Mouse (Mus musculus): ENCODE measurements around the gene Gak. TPM values are rescaled to one million over a fixed set of nuclear protein-coding genes. Genes with fewer than 3 reads are reported as not detected.
A peak's percentile ranks its signal among the peaks of the same experiment; 100 is the strongest.

Gak gene
- total RNA-seq, 2 experiments from 2014 or later: 14.2 to 14.3 TPM

GRCm38 (mm10) chr5:108633676-108634075, 4.1 kb upstream of the Gak start:
- no peak for TF ChIP-seq CTCF (IDR thresholded peaks at IDR 0.05)
- DNase-seq: no peak
- intact Hi-C loops (cut with DNase I): loop anchor here (5.0 kb wide), 1 partner anchor 206 kb away; no protein-coding TSS in a partner anchor
- H3K4me3 ChIP-seq: no peak overlapping the region
- H3K27ac ChIP-seq: no peak overlapping the region

- TF ChIP-seq CTCF (IDR thresholded peaks at IDR 0.05): no peak
- intact Hi-C loops (cut with DNase I): loop anchor here (2.0 kb wide), 1 partner anchor 66 kb away; no protein-coding TSS in a partner anchor
- Histone ChIP-seq H3K27ac (peak overlapping the region; percentile 92), H3K4me3 (peak overlapping the region; percentile 77)
- DNase-seq: no peak
Observed at GRCm38 (mm10) chr5:108628891-108629633, 493 bp downstream of the Gak start.

- TF ChIP-seq CTCF (IDR thresholded peaks at IDR 0.05): no peak
- intact Hi-C loops (cut with DNase I): no loop called here
- DNase-seq: no peak
Observed at GRCm38 (mm10) chr5:108626050-108626660, 3.4 kb downstream of the Gak start.

GRCm38 (mm10) chr5:108621870-108622269, 7.7 kb downstream of the Gak start:
- H3K4me3 ChIP-seq: no peak overlapping the region
- DNase-seq: no peak
- no peak for TF ChIP-seq CTCF (IDR thresholded peaks at IDR 0.05)
- intact Hi-C loops (cut with DNase I): no loop called here
- H3K27ac ChIP-seq: no peak overlapping the region

More at GRCm38 (mm10) chr5:108626050-108626660, 3.4 kb downstream of the Gak start:
- no peak overlapping the region for H3K27ac ChIP-seq
- H3K4me3 ChIP-seq: no peak overlapping the region

GRCm38 (mm10) chr5:108610426-108610825, 19.1 kb downstream of the Gak start:
- intact Hi-C loops (cut with DNase I): no loop called here
- DNase-seq: no peak
- no peak overlapping the region for H3K4me3 ChIP-seq
- no peak overlapping the region for H3K27ac ChIP-seq
- TF ChIP-seq CTCF (IDR thresholded peaks at IDR 0.05): no peak

GRCm38 (mm10) chr5:108602537-108602936, 27.0 kb downstream of the Gak start:
- Histone ChIP-seq H3K4me3 (no peak overlapping the region), H3K27ac (no peak overlapping the region)
- DNase-seq: no peak
- no peak for TF ChIP-seq CTCF (IDR thresholded peaks at IDR 0.05)
- intact Hi-C loops (cut with DNase I): no loop called here

- no peak for TF ChIP-seq CTCF (IDR thresholded peaks at IDR 0.05)
- intact Hi-C loops (cut with DNase I): loop anchor here (10.0 kb wide), 1 partner anchor 105 kb away; no protein-coding TSS in a partner anchor
Observed at GRCm38 (mm10) chr5:108599923-108600322, 29.6 kb downstream of the Gak start.

GRCm38 (mm10) chr5:108581361-108581891, 48.1 kb downstream of the Gak start:
- intact Hi-C loops (cut with DNase I): no loop called here
- Histone ChIP-seq H3K27ac (no peak overlapping the region), H3K4me3 (no peak overlapping the region)
- TF ChIP-seq CTCF (IDR thresholded peaks at IDR 0.05): no peak
- DNase-seq: no peak

More at GRCm38 (mm10) chr5:108599923-108600322, 29.6 kb downstream of the Gak start:
- Histone ChIP-seq H3K4me3 (no peak overlapping the region), H3K27ac (no peak overlapping the region)
- DNase-seq: no peak

- intact Hi-C loops (cut with DNase I): loop anchor here (5.0 kb wide), 1 partner anchor 146 kb away; no protein-coding TSS in a partner anchor
- H3K4me3 ChIP-seq: no peak overlapping the region
- no peak overlapping the region for H3K27ac ChIP-seq
- DNase-seq: no peak
- TF ChIP-seq CTCF (IDR thresholded peaks at IDR 0.05): no peak
Observed at GRCm38 (mm10) chr5:108573054-108573453, 56.5 kb downstream of the Gak start.

GRCm38 (mm10) chr5:108570991-108571390, 58.6 kb downstream of the Gak start:
- Histone ChIP-seq H3K4me3 (no peak overlapping the region), H3K27ac (no peak overlapping the region)
- TF ChIP-seq CTCF (IDR thresholded peaks at IDR 0.05): no peak
- intact Hi-C loops (cut with DNase I): loop anchor here (5.0 kb wide), 1 partner anchor 144 kb away; no protein-coding TSS in a partner anchor
- DNase-seq: no peak

GRCm38 (mm10) chr5:108567104-108567503, 62.5 kb downstream of the Gak start:
- intact Hi-C loops (cut with DNase I): no loop called here
- no peak for DNase-seq
- no peak overlapping the region for H3K4me3 ChIP-seq
- no peak overlapping the region for H3K27ac ChIP-seq
- TF ChIP-seq CTCF (IDR thresholded peaks at IDR 0.05): no peak

GRCm38 (mm10) chr5:108566523-108566922, 63.0 kb downstream of the Gak start:
- no peak for TF ChIP-seq CTCF (IDR thresholded peaks at IDR 0.05)
- DNase-seq: no peak
- no peak overlapping the region for H3K4me3 ChIP-seq
- intact Hi-C loops (cut with DNase I): no loop called here
- no peak overlapping the region for H3K27ac ChIP-seq

- TF ChIP-seq CTCF (IDR thresholded peaks at IDR 0.05): no peak
- no peak overlapping the region for H3K27ac ChIP-seq
- intact Hi-C loops (cut with DNase I): no loop called here
Observed at GRCm38 (mm10) chr5:108565381-108565780, 64.2 kb downstream of the Gak start.

More at GRCm38 (mm10) chr5:108565381-108565780, 64.2 kb downstream of the Gak start:
- no peak for DNase-seq
- no peak overlapping the region for H3K4me3 ChIP-seq
